Mouse (Mus musculus): ENCODE results near the gene Irs2. TPM values are rescaled to one million over a fixed set of nuclear protein-coding genes. Genes with fewer than 3 reads are reported as not detected.

The Irs2 gene
- polyA plus RNA-seq, 1 experiment from 2014 or later: 6.8 TPM

- Histone ChIP-seq H3K9me3 (replicated peaks; ENCODE audit: control insufficient read depth, low read length) (no peaks in the 10 kb centered on the region), H3K4me3 (ENCODE audit: low read depth, low read length) (no peak overlapping the region), H3K27me3 (ENCODE audit: control insufficient read depth, insufficient read depth, low read length) (no peaks in the 10 kb centered on the region), H3K4me1 (ENCODE audit: control insufficient read depth, insufficient read depth, low read length) (peaks cover 7% of the 10 kb centered on the region), H3K4me2 (ENCODE audit: low read depth, low read length) (no peak overlapping the region), H3K9ac (replicated peaks; ENCODE audit: low read length) (no peak overlapping the region; the same call in 1 of the 2 replicates), H3K27ac (replicated peaks; ENCODE audit: low read depth, low read length) (0 out of 2 replicates have a peak overlapping the region, but pooled peaks have one; percentile 35), H3K36me3 (replicated peaks; ENCODE audit: control insufficient read depth, insufficient read depth, low read depth, low read length) (no peaks in the 10 kb centered on the region)
- WGBS: 74% methylated on average over 21 of the region's 21 CpGs
- DNase-seq (ENCODE audit: low spot score): no peak
- no peak for ATAC-seq (replicated peaks; ENCODE audit: insufficient number of reproducible peaks, low FRiP score, low TSS enrichment, low read depth)
These were observed 29.9 kb downstream of the Irs2 start for GRCm38 (mm10) chr8:10978377-10978776.

- Histone ChIP-seq H3K27ac (replicated peaks; ENCODE audit: low read depth, low read length) (0 out of 2 replicates have a peak overlapping the region, but pooled peaks have one; percentile 35), H3K4me2 (ENCODE audit: low read depth, low read length) (no peak overlapping the region), H3K9me3 (replicated peaks; ENCODE audit: control insufficient read depth, low read length) (no peaks in the 10 kb centered on the region), H3K4me1 (ENCODE audit: control insufficient read depth, insufficient read depth, low read length) (peaks cover 7% of the 10 kb centered on the region), H3K9ac (replicated peaks; ENCODE audit: low read length) (no peak overlapping the region; the same call in none of the 2 replicates), H3K36me3 (replicated peaks; ENCODE audit: control insufficient read depth, insufficient read depth, low read depth, low read length) (no peaks in the 10 kb centered on the region), H3K27me3 (ENCODE audit: control insufficient read depth, insufficient read depth, low read length) (no peaks in the 10 kb centered on the region), H3K4me3 (ENCODE audit: low read depth, low read length) (no peak overlapping the region)
- no peak for ATAC-seq (replicated peaks; ENCODE audit: insufficient number of reproducible peaks, low FRiP score, low TSS enrichment, low read depth)
- WGBS: 58% methylated on average over 7 of the region's 7 CpGs
- DNase-seq (ENCODE audit: low spot score): peak; percentile 61
These were observed 30.4 kb downstream of the Irs2 start for GRCm38 (mm10) chr8:10977742-10978376.

GRCm38 (mm10) chr8:10974659-10975058, 33.6 kb downstream of the Irs2 start:
- WGBS: 18% methylated on average over 2 of the region's 2 CpGs
- DNase-seq (ENCODE audit: low spot score) (peak; percentile 56), ATAC-seq (replicated peaks; ENCODE audit: insufficient number of reproducible peaks, low FRiP score, low TSS enrichment, low read depth) (peak; percentile 53; the same call in 1 of the 2 replicates)
- no peak overlapping the region for H3K4me3 ChIP-seq (ENCODE audit: low read depth, low read length)
- H3K9me3 ChIP-seq (replicated peaks; ENCODE audit: control insufficient read depth, low read length): no peaks in the 10 kb centered on the region
- no peak overlapping the region for H3K27ac ChIP-seq (replicated peaks; ENCODE audit: low read depth, low read length)
- H3K36me3 ChIP-seq (replicated peaks; ENCODE audit: control insufficient read depth, insufficient read depth, low read depth, low read length): no peaks in the 10 kb centered on the region
- no peaks in the 10 kb centered on the region for H3K27me3 ChIP-seq (ENCODE audit: control insufficient read depth, insufficient read depth, low read length)
- no peak overlapping the region for H3K4me2 ChIP-seq (ENCODE audit: low read depth, low read length)
- H3K9ac ChIP-seq (replicated peaks; ENCODE audit: low read length): no peak overlapping the region
- peaks cover 5% of the 10 kb centered on the region; the same call in 1 of the 2 replicates for H3K4me1 ChIP-seq (ENCODE audit: control insufficient read depth, insufficient read depth, low read length)

GRCm38 (mm10) chr8:10974126-10974525, 34.1 kb downstream of the Irs2 start:
- Histone ChIP-seq H3K9me3 (replicated peaks; ENCODE audit: control insufficient read depth, low read length) (no peaks in the 10 kb centered on the region), H3K4me2 (ENCODE audit: low read depth, low read length) (no peak overlapping the region), H3K27ac (replicated peaks; ENCODE audit: low read depth, low read length) (no peak overlapping the region), H3K9ac (replicated peaks; ENCODE audit: low read length) (no peak overlapping the region), H3K4me1 (ENCODE audit: control insufficient read depth, insufficient read depth, low read length) (peaks cover 5% of the 10 kb centered on the region; the same call in 1 of the 2 replicates), H3K36me3 (replicated peaks; ENCODE audit: control insufficient read depth, insufficient read depth, low read depth, low read length) (no peaks in the 10 kb centered on the region), H3K27me3 (ENCODE audit: control insufficient read depth, insufficient read depth, low read length) (no peaks in the 10 kb centered on the region), H3K4me3 (ENCODE audit: low read depth, low read length) (no peak overlapping the region)
- ATAC-seq (replicated peaks; ENCODE audit: insufficient number of reproducible peaks, low FRiP score, low TSS enrichment, low read depth): no peak
- DNase-seq (ENCODE audit: low spot score): no peak
- 61% methylated on average over 4 of the region's 4 CpGs for WGBS

GRCm38 (mm10) chr8:10972851-10973452, 35.3 kb downstream of the Irs2 start:
- H3K36me3 ChIP-seq (replicated peaks; ENCODE audit: control insufficient read depth, insufficient read depth, low read depth, low read length): no peaks in the 10 kb centered on the region
- H3K4me3 ChIP-seq (ENCODE audit: low read depth, low read length): no peak overlapping the region
- H3K9me3 ChIP-seq (replicated peaks; ENCODE audit: control insufficient read depth, low read length): no peaks in the 10 kb centered on the region
- ATAC-seq (replicated peaks; ENCODE audit: insufficient number of reproducible peaks, low FRiP score, low TSS enrichment, low read depth) (no peak), DNase-seq (ENCODE audit: low spot score) (no peak)
- H3K4me2 ChIP-seq (ENCODE audit: low read depth, low read length): no peak overlapping the region
- H3K9ac ChIP-seq (replicated peaks; ENCODE audit: low read length): no peak overlapping the region
- no peaks in the 10 kb centered on the region for H3K27me3 ChIP-seq (ENCODE audit: control insufficient read depth, insufficient read depth, low read length)
- peaks cover 3% of the 10 kb centered on the region; the same call in 1 of the 2 replicates for H3K4me1 ChIP-seq (ENCODE audit: control insufficient read depth, insufficient read depth, low read length)
- H3K27ac ChIP-seq (replicated peaks; ENCODE audit: low read depth, low read length): no peak overlapping the region
- 12% methylated on average over 9 of the region's 9 CpGs for WGBS

- WGBS: 45% methylated on average over 3 of the region's 3 CpGs
- H3K9me3 ChIP-seq (replicated peaks; ENCODE audit: control insufficient read depth, low read length): no peaks in the 10 kb centered on the region
- no peak overlapping the region for H3K4me3 ChIP-seq (ENCODE audit: low read depth, low read length)
- H3K36me3 ChIP-seq (replicated peaks; ENCODE audit: control insufficient read depth, insufficient read depth, low read depth, low read length): no peaks in the 10 kb centered on the region
- ATAC-seq (replicated peaks; ENCODE audit: insufficient number of reproducible peaks, low FRiP score, low TSS enrichment, low read depth): no peak
- no peaks in the 10 kb centered on the region for H3K27me3 ChIP-seq (ENCODE audit: control insufficient read depth, insufficient read depth, low read length)
- H3K9ac ChIP-seq (replicated peaks; ENCODE audit: low read length): no peak overlapping the region
- DNase-seq (ENCODE audit: low spot score): no peak
- H3K27ac ChIP-seq (replicated peaks; ENCODE audit: low read depth, low read length): no peak overlapping the region
- H3K4me1 ChIP-seq (ENCODE audit: control insufficient read depth, insufficient read depth, low read length): peaks cover 3% of the 10 kb centered on the region; the same call in 1 of the 2 replicates
- H3K4me2 ChIP-seq (ENCODE audit: low read depth, low read length): no peak overlapping the region
These were observed 36.3 kb downstream of the Irs2 start for GRCm38 (mm10) chr8:10971984-10972383.

- no peaks in the 10 kb centered on the region for H3K9me3 ChIP-seq (replicated peaks; ENCODE audit: control insufficient read depth, low read length)
- DNase-seq (ENCODE audit: low spot score) (no peak), ATAC-seq (replicated peaks; ENCODE audit: insufficient number of reproducible peaks, low FRiP score, low TSS enrichment, low read depth) (no peak)
- no peak overlapping the region for H3K4me2 ChIP-seq (ENCODE audit: low read depth, low read length)
- 84% methylated on average over 5 of the region's 5 CpGs for WGBS
- H3K4me3 ChIP-seq (ENCODE audit: low read depth, low read length): no peak overlapping the region
- peaks cover 3% of the 10 kb centered on the region; the same call in 1 of the 2 replicates for H3K4me1 ChIP-seq (ENCODE audit: control insufficient read depth, insufficient read depth, low read length)
- no peaks in the 10 kb centered on the region for H3K27me3 ChIP-seq (ENCODE audit: control insufficient read depth, insufficient read depth, low read length)
- H3K27ac ChIP-seq (replicated peaks; ENCODE audit: low read depth, low read length): no peak overlapping the region
- H3K36me3 ChIP-seq (replicated peaks; ENCODE audit: control insufficient read depth, insufficient read depth, low read depth, low read length): no peaks in the 10 kb centered on the region
- H3K9ac ChIP-seq (replicated peaks; ENCODE audit: low read length): no peak overlapping the region
These were observed 36.7 kb downstream of the Irs2 start for GRCm38 (mm10) chr8:10971509-10971908.
